Mouse (Mus musculus) erythroblast, embryonic 14.5 days (primary cell): ENCODE measurements around the gene Prkcsh.

Experiments
- GATA1 ChIP-seq: IDR thresholded peaks from 2 replicates; pipeline ENCODE4 v1.6.1; 2012; ENCODE audit warnings: low read length, inconsistent platforms, mixed read lengths
- TAL1 ChIP-seq: IDR thresholded peaks from 3 replicates; pipeline ENCODE4 v1.6.1; 2012; ENCODE audit warnings: low read length, inconsistent platforms, mixed read lengths

- TF ChIP-seq GATA1 (no peak), TAL1 (no peak)
These were observed 8.4 kb downstream of the Prkcsh start for GRCm38 (mm10) chr9:22011055-22011454.
